Mouse (Mus musculus): ENCODE results near the gene Map1lc3b.

DNA sequence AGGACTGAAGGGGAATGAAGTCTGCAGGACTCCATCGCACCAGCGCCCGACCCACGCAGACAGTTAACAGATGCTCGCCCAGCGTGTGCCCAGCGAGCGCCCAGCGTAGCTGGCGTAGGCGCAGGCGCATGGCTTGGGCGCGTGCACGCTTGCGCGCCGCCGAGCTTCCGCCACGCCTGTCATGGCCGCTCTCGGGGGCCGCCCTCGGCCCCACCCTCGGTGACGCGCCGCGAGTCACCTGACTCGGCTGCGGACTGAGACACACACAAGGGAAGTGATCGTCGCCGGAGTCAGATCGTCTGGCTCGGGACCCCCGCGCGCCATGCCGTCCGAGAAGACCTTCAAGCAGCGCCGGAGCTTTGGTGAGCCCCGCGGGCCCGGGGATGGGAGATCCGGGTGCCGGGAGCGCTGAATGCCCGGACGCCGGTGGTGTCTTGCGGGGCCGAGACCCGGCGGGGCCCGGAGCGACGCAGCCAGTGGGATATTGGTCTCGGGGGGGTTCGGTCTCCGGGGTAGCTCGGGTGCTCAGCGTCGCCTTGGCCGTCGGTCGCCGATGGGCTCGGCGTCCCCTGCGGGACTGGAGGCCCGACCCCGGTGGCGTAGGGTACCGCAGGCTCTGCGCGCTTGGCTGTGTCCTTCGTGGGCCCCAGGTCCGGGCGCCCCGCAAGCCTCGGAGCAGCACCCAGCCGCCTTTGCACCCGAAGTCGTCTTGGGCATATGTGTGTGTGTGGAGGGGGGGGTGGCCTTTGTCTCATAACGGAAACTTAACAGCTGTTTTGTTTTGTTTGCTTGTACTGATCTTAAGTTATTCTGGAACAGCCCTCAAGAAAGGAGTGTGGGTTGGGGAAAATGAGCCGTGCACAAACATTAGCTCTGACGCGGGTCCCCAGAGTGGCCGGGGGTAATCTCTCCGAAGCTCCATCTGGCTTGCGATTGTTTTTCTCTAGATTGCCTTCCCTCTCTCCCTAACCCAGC is at the start of gene Map1lc3b:
- TF ChIP-seq POLR2A (IDR thresholded peaks at IDR 0.05; ENCODE audit: borderline replicate concordance, extremely low read depth, insufficient read depth, insufficient read length, poor library complexity, severe bottlenecking) (peak; percentile 78), CTCF (IDR thresholded peaks at IDR 0.05; ENCODE audit: borderline replicate concordance, extremely low read depth, insufficient read depth, insufficient read length) (no peak)

Data from brain, embryonic 14.5 days (tissue).